Mouse (Mus musculus) erythroblast, embryonic 14.5 days (primary cell): ENCODE data around the gene Ccdc62. TPM values are rescaled to one million over a fixed set of nuclear protein-coding genes. Genes with fewer than 3 reads are reported as not detected.
A peak's percentile ranks its signal among the peaks of the same experiment; 100 is the strongest.

ENCODE experiments used
- H3K27me3 ChIP-seq: 2 replicates; pipeline ENCODE4 v1.6.1; 2012; ENCODE audit warnings: inconsistent platforms; ENCODE audit not compliant: control insufficient read depth
- H3K36me3 ChIP-seq: 2 replicates; pipeline ENCODE4 v1.6.1; 2012; ENCODE audit warnings: mild to moderate bottlenecking, inconsistent platforms; ENCODE audit not compliant: control insufficient read depth
- H3K4me1 ChIP-seq: 2 replicates; pipeline ENCODE4 v1.6.1; 2012; ENCODE audit warnings: inconsistent platforms; ENCODE audit not compliant: control insufficient read depth
- H3K4me3 ChIP-seq: replicated peaks from 2 replicates; pipeline ENCODE3; 2012; ENCODE audit warnings: moderate library complexity, mild to moderate bottlenecking, inconsistent platforms
- H3K9me3 ChIP-seq: 2 replicates; pipeline ENCODE4 v1.6.1; 2012; ENCODE audit warnings: low read length, inconsistent platforms, mixed read lengths; ENCODE audit not compliant: control insufficient read depth
- GATA1 ChIP-seq: IDR thresholded peaks from 2 replicates; pipeline ENCODE4 v1.6.1; 2012; ENCODE audit warnings: low read length, inconsistent platforms, mixed read lengths
- TAL1 ChIP-seq: IDR thresholded peaks from 3 replicates; pipeline ENCODE4 v1.6.1; 2012; ENCODE audit warnings: low read length, inconsistent platforms, mixed read lengths
- polyA plus RNA-seq: library from polyadenylated mRNA; stranded (reverse); fragments of >175 nt; gene quantifications from 2 replicates; pipeline ENCODE4 v1.2.3, GENCODE M21; 2012

The Ccdc62 gene
- polyA plus RNA-seq, 1 experiment = 0.65 TPM

DNA sequence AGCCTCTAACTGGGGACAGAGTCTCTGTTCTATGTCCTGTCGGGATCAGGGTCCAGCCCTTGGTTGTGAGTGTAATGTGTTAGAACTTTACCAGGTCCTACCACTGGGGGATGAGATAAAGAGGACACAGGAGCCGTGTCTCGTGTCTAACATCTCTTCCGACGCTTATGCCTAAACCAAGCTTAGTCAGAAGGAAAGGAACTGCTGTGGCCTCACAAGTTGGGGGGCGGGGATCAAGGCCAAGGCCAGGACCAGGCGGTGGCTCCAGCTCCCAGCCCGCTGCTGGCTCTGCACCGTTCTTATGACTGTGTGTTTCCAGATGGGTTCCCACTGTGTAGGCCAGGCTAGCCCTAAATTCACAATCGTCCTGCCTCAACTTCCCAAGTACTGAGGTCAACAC lies 82.4 kb downstream of the Ccdc62 start:
- no peak for TF ChIP-seq TAL1
- TF ChIP-seq GATA1 = no peak
- no peaks in the 10 kb centered on the region for H3K9me3 ChIP-seq
- peaks cover 55% of the 10 kb centered on the region for H3K36me3 ChIP-seq
- peaks cover 4% of the 10 kb centered on the region; the same call in 1 of the 2 replicates for H3K27me3 ChIP-seq
- H3K4me3 ChIP-seq = no peak overlapping the region
- H3K4me1 ChIP-seq = peaks cover 82% of the 10 kb centered on the region

GRCm38 (mm10) chr5:124013747-124014146 lies 83.3 kb downstream of the Ccdc62 start:
- Histone ChIP-seq H3K27me3 (peaks cover 4% of the 10 kb centered on the region; the same call in 1 of the 2 replicates), H3K4me1 (peaks cover 90% of the 10 kb centered on the region), H3K4me3 (no peak overlapping the region), H3K36me3 (peaks cover 53% of the 10 kb centered on the region), H3K9me3 (no peaks in the 10 kb centered on the region)
- TF ChIP-seq GATA1 (no peak), TAL1 (no peak)

DNA sequence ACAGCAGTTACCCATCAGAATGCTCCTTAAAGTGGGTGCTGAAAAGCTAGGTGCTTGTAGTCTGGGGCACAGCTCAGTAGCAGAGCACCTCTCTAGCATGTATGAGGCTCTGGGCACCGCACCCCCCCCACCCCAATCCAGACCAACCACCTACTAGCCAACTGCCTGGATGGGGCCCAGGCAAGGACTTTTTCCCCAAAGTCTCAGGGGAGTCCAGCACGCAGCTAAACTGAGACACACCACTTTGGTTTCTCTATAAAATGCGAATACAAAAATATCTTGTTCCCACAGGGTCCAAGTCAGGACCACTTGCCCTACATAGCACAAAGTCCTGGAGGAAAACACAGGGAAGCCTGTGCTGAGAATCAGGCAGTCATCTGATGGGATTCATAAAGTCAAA lies 83.7 kb downstream of the Ccdc62 start:
- H3K27me3 ChIP-seq = peaks cover 4% of the 10 kb centered on the region; the same call in 1 of the 2 replicates
- no peak for TF ChIP-seq GATA1
- no peak for TF ChIP-seq TAL1
- peaks cover 90% of the 10 kb centered on the region for H3K4me1 ChIP-seq
- H3K36me3 ChIP-seq = peaks cover 53% of the 10 kb centered on the region
- no peaks in the 10 kb centered on the region for H3K9me3 ChIP-seq
- H3K4me3 ChIP-seq = no peak overlapping the region

- peaks cover 49% of the 10 kb centered on the region for H3K36me3 ChIP-seq
- no peaks in the 10 kb centered on the region for H3K9me3 ChIP-seq
- peaks cover 91% of the 10 kb centered on the region for H3K4me1 ChIP-seq
- peaks cover 4% of the 10 kb centered on the region; the same call in 1 of the 2 replicates for H3K27me3 ChIP-seq
- TF ChIP-seq TAL1 (no peak), GATA1 (no peak)
- no peak overlapping the region for H3K4me3 ChIP-seq
Observed at GRCm38 (mm10) chr5:124014791-124015251, 84.3 kb downstream of the Ccdc62 start.

DNA sequence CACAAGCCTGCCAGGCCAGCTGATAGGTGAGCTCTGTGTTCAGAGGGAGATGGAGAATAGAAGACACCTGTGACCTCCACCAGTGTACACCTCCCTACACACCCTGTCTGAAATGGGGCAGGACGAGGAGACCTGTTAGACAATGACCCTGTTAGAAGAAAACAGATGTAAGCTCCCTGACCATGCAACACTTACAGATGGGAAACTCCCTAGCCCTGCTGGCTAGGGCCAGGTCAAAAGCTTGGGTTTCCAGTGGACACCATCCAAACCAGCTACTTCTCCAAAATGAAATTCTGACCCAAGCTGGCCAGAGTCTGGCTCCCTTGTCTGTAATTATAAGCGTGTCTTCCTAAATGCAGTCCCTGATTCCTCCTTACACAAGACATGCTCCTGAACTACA lies 85.2 kb downstream of the Ccdc62 start:
- peaks cover 4% of the 10 kb centered on the region; the same call in 1 of the 2 replicates for H3K27me3 ChIP-seq
- no peaks in the 10 kb centered on the region for H3K9me3 ChIP-seq
- TF ChIP-seq TAL1 (no peak), GATA1 (no peak)
- peaks cover 51% of the 10 kb centered on the region for H3K36me3 ChIP-seq
- H3K4me1 ChIP-seq = peaks cover 90% of the 10 kb centered on the region
- H3K4me3 ChIP-seq = no peak overlapping the region

DNA sequence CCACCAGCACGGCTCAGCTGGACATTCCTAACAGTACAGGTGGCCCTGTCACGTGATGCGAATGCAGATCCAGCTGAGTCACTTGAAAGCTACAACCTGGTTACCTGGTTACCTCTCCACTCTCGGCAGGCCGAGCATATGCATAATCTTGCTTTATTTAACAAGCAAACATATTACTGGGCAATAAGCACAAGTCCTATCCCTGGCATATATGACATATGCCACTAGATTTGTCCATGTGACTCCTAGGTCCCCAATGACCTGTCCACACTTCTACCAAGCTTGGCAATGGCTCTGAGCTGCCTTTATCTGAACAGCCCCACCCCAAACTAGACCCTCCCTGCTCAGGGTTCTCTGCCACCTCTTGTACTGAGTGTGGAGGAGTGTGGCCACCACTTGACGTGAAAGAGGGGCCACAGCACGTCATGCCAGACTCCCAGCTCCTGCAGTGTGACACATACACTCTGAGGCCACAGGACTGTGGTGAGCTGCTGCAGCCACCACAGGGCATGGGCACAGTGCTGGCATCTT lies 85.9 kb downstream of the Ccdc62 start:
- H3K9me3 ChIP-seq = no peaks in the 10 kb centered on the region
- TF ChIP-seq TAL1 (no peak), GATA1 (no peak)
- peaks cover 57% of the 10 kb centered on the region for H3K36me3 ChIP-seq

DNA sequence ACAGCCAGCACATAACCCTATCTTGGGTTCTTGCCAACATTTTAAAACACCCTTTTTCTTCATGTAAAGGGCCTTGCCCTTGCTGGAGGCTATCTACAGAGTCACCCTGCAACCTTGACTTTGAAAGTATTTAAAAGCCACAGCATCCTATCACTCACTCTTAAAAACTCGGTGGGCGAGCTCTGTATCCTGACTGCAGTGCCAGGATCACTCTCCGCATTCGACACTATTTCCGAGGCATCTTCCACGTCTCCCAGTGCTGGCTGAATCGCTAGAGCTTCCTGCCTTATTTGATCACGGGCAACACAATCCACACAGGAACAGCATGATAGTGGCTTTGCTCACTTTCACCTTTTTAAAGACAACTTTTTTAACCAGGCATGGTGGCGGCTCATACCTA lies 87.5 kb downstream of the Ccdc62 start:
- TF ChIP-seq GATA1 (no peak), TAL1 (no peak)
- H3K36me3 ChIP-seq = peaks cover 67% of the 10 kb centered on the region
- no peaks in the 10 kb centered on the region for H3K9me3 ChIP-seq
- H3K27me3 ChIP-seq = no peaks in the 10 kb centered on the region
- peaks cover 90% of the 10 kb centered on the region for H3K4me1 ChIP-seq
- no peak overlapping the region for H3K4me3 ChIP-seq

More for the DNA sequence above, 85.9 kb downstream of the Ccdc62 start:
- no peak overlapping the region for H3K4me3 ChIP-seq
- peaks cover 90% of the 10 kb centered on the region for H3K4me1 ChIP-seq
- peaks cover 4% of the 10 kb centered on the region; the same call in 1 of the 2 replicates for H3K27me3 ChIP-seq

DNA sequence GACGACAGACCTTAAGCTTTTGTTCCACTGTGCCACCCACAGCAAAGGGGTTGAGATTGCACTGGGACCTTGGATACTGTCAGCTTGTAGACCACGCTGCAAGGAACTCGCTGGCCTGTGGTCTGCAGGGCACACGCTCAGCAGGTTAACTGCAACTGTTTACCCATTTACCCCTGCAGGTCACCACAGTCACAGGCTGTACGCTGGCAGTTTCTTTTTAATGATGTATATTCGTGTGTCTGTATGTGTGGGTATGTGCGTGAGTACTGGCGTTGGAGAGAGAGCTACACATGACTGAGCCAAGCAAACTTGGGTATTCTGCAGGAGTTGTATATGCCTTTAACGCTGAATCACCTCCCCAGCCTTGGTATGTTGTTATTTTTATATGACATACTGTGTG lies 88.2 kb downstream of the Ccdc62 start:
- Histone ChIP-seq H3K27me3 (no peaks in the 10 kb centered on the region), H3K9me3 (no peaks in the 10 kb centered on the region), H3K36me3 (peaks cover 67% of the 10 kb centered on the region), H3K4me3 (peak overlapping the region; percentile 1), H3K4me1 (peaks cover 89% of the 10 kb centered on the region)
- no peak for TF ChIP-seq TAL1

Other genes with a start within 250 kb of the Ccdc62 start
- 0.92 and 1.1 TPM in 2 replicates for gene Clip1, start 246.1 kb upstream of the Ccdc62 start, polyA plus RNA-seq
- gene Zcchc8, start 209.6 kb upstream of the Ccdc62 start, polyA plus RNA-seq = 4.5 and 5.7 TPM in 2 replicates
- gene Rsrc2, start 181.3 kb upstream of the Ccdc62 start, polyA plus RNA-seq = 1.4 and 1.7 TPM in 2 replicates
- 0.95 and 1.2 TPM in 2 replicates for gene Kntc1, start 181.0 kb upstream of the Ccdc62 start, polyA plus RNA-seq
- not detected in 2 replicates for gene Hcar2, start 65.2 kb upstream of the Ccdc62 start, polyA plus RNA-seq
- not detected in 2 replicates for gene Hcar1, start 50.7 kb upstream of the Ccdc62 start, polyA plus RNA-seq
- gene Denr, start 23.5 kb upstream of the Ccdc62 start, polyA plus RNA-seq = 4.7 and 5.6 TPM in 2 replicates
- not detected in 2 replicates for gene Gm43518, start 3.3 kb upstream of the Ccdc62 start, polyA plus RNA-seq
- gene Hip1r, start 42.9 kb downstream of the Ccdc62 start, polyA plus RNA-seq = 0.37 and 0.38 TPM in 2 replicates
- gene Vps37b, start 101.6 kb downstream of the Ccdc62 start, polyA plus RNA-seq = 19.6 and 21.1 TPM in 2 replicates
- gene Abcb9, start 165.1 kb downstream of the Ccdc62 start, polyA plus RNA-seq = 3.7 and 4.7 TPM in 2 replicates
- gene Ogfod2, start 181.6 kb downstream of the Ccdc62 start, polyA plus RNA-seq = 8.6 and 8.7 TPM in 2 replicates
- gene Arl6ip4, start 185.4 kb downstream of the Ccdc62 start, polyA plus RNA-seq = 14.6 and 17.3 TPM in 2 replicates